Mouse (Mus musculus): ENCODE measurements at regions not wholly inside any gene's neighbourhood (a gene's known extent, or its start where the extent isn't known, plus 50 kb on each side); places are given as distances from the start of the nearest gene placed in this dataset.

DNA sequence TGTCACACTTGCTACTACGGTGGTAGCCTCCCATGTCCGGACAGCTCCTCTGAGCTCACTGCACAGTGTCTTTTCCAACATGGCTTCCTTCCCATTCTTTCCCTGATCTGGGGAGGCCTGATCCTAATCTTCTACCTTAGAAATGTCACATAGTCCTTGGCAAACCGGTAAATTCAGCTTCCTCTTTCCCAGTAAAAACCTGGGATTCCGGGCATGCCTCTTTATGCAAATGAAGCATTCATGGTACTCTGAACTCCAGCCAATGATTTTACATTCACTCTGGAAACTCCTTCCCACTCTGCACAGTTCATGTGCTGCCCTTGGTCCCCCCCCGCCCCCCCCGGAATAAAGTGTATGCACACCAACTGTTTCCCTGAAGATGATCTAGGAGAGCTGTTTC is 134.6 kb upstream of the Zfp217 start:
- no peak for TF ChIP-seq GATA1 (IDR thresholded peaks at IDR 0.05; ENCODE audit: borderline replicate concordance, low read length)
- TF ChIP-seq FLI1 (IDR thresholded peaks at IDR 0.05; ENCODE audit: low read length), result no peak
